Mouse (Mus musculus) G1E (cell line): ENCODE results near the gene Nmnat3.

Source experiments
- CTCF ChIP-seq: IDR thresholded peaks from 2 replicates; pipeline ENCODE4 v1.5.1; 2012; ENCODE audit warnings: low read depth, low read length, inconsistent platforms, mixed read lengths
- GATA1 ChIP-seq: IDR thresholded peaks from 2 replicates; pipeline ENCODE4 v1.6.1; 2012; ENCODE audit warnings: borderline replicate concordance, low read length, inconsistent platforms, mixed read lengths

GRCm38 (mm10) chr9:98275080-98275479 lies 12.2 kb upstream of the Nmnat3 start:
- TF ChIP-seq CTCF (no peak), GATA1 (no peak)
